ENCODE assay signal across 20 mouse cellular contexts in the genomic region with DNA sequence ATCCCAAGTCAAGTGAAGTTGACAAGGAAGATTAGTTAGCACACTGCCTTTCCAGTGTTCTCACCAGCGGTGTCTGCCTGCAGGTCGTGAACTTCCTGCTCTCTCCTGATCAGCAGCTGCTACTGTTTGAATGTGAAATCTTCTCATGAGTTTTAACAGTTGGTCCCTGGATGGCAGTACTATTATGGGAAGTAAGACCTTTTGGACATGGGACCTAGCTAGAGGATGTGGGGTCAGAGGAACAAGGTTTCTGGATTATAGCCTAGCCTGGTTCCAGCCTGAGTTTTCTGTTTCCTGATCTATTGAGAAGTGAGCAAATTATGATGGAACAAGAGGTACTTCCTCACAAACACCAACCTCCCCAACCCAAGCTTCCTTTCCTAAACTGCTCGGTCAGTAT.
DNase-seq lines count a peak whose midpoint lies in the region; ATAC-seq and TF ChIP-seq lines count a peak whose summit lies in the region.
"Had no signal": no experiment of that assay in that cellular context is flagged by ENCODE, and none has a peak within 500 bp of the region (broad histone marks: within the 10 kb centered on the region; RNA-seq: fewer than 3 reads in every experiment).

No protein-coding gene starts in this region.

- H3K27me3 ChIP-seq in liver, embryonic 14.5 days (ENCODE audit: control insufficient read depth, insufficient read depth, low read length) = no peaks in the 10 kb centered on the region
- H3K27me3 ChIP-seq in limb, embryonic 10.5 days (ENCODE audit: low read depth, poor library complexity, severe bottlenecking) = no peaks in the 10 kb centered on the region
- H3K27me3 ChIP-seq: embryonic facial prominence, embryonic 13.5 days; forebrain, embryonic 12.5 days; heart, embryonic 15.5 days; hindbrain, embryonic 15.5 days had no signal

- ATAC-seq in liver, embryonic 14.5 days (ENCODE audit: insufficient read depth) = peak; percentile 18; the same call in 1 of the 2 replicates
- ATAC-seq in hematopoietic stem cell, adult 5-6 weeks (replicated peaks in 1 of 2; ENCODE audit: insufficient read depth in 1 of 2, low FRiP score in 2 of 2, low TSS enrichment in 1 of 2, low read depth in 1 of 2, poor library complexity in 2 of 2, severe bottlenecking in 2 of 2) = peak; percentile 33 to 38; a peak in 2 of 4 replicates
- ATAC-seq: forebrain, embryonic 16.5 days; intestine, embryonic 16.5 days had no signal

- no peaks in the 10 kb centered on the region for H3K9me3 ChIP-seq in liver, embryonic 14.5 days (ENCODE audit: control insufficient read depth, low read length)
- no peaks in the 10 kb centered on the region for H3K9me3 ChIP-seq in limb, embryonic 10.5 days (replicated peaks)
- H3K9me3 ChIP-seq: embryonic facial prominence, embryonic 13.5 days; forebrain, embryonic 12.5 days; G1E; heart, embryonic 15.5 days; hindbrain, embryonic 15.5 days had no signal

- no peak for TF ChIP-seq POLR2A in bone marrow macrophage, adult 2 months (IDR thresholded peaks at IDR 0.05; ENCODE audit: borderline replicate concordance, low read depth, low read length)

- no peak for DNase-seq in liver, embryonic 14.5 days (ENCODE audit: low read depth in 3 of 3, low spot score in 3 of 3)
- DNase-seq in liver = no peak
- no peak for DNase-seq in cerebellum, adult 18-20 months
- DNase-seq in limb, embryonic 10.5 days (ENCODE audit: low spot score) = no peak
- no peak for DNase-seq in cerebellum, adult 9-10 months
- DNase-seq: adrenal gland, postnatal 10 days; cerebellum, adult 2 months; cerebellum, postnatal 25 days; gastrocnemius, postnatal 10 days; heart, postnatal 14 days had no signal

- H3K4me2 ChIP-seq in liver, embryonic 14.5 days (ENCODE audit: low read depth) = no peak overlapping the region
- H3K4me2 ChIP-seq: embryonic facial prominence, embryonic 13.5 days; forebrain, embryonic 12.5 days; heart, embryonic 11.5 days; heart, embryonic 15.5 days; hindbrain, embryonic 15.5 days had no signal

- no peak for TF ChIP-seq CTCF in liver, embryonic 14.5 days (IDR thresholded peaks at IDR 0.05; ENCODE audit: low read depth)
- TF ChIP-seq CTCF in bone marrow macrophage, adult 2 months (IDR thresholded peaks at IDR 0.05; ENCODE audit: low read depth, low read length) = no peak

- no peaks in the 10 kb centered on the region for H3K36me3 ChIP-seq in liver, embryonic 14.5 days (replicated peaks; ENCODE audit: control insufficient read depth, insufficient read depth, low read depth)
- no peaks in the 10 kb centered on the region for H3K36me3 ChIP-seq in limb, embryonic 10.5 days
- H3K36me3 ChIP-seq: embryonic facial prominence, embryonic 13.5 days; forebrain, embryonic 12.5 days; G1E; heart, embryonic 15.5 days; hindbrain, embryonic 15.5 days had no signal

- 35% methylated on average over 3 of the region's 3 CpGs for WGBS in liver, embryonic 14.5 days (ENCODE audit: insufficient replicate concordance)
- WGBS in limb, embryonic 10.5 days = 81% methylated on average over 3 of the region's 3 CpGs

- no peak for TF ChIP-seq EP300 in liver, embryonic 14.5 days (IDR thresholded peaks at IDR 0.05; ENCODE audit: low read depth)

- no peak overlapping the region for H3K9ac ChIP-seq in liver, embryonic 14.5 days (replicated peaks)
- H3K9ac ChIP-seq: embryonic facial prominence, embryonic 13.5 days; forebrain, embryonic 12.5 days; heart, embryonic 15.5 days; hindbrain, embryonic 15.5 days had no signal

- 0 out of 4 replicates have a peak, but pooled peaks cover 0 to 7% of the 10 kb centered on the region in 2 experiments for H3K4me1 ChIP-seq in liver, embryonic 14.5 days (replicated peaks; ENCODE audit: control insufficient read depth in 2 of 2, insufficient read depth in 2 of 2, low read length in 1 of 2)
- H3K4me1 ChIP-seq in bone marrow macrophage, adult 2 months (ENCODE audit: control insufficient read depth, insufficient read depth, low read length) = peaks cover 28% of the 10 kb centered on the region
- no peaks in the 10 kb centered on the region for H3K4me1 ChIP-seq in limb, embryonic 10.5 days
- H3K4me1 ChIP-seq: embryonic facial prominence, embryonic 13.5 days; forebrain, embryonic 12.5 days; heart, embryonic 15.5 days; hindbrain, embryonic 15.5 days had no signal

- no peak overlapping the region for H3K27ac ChIP-seq in liver, embryonic 14.5 days
- H3K27ac ChIP-seq in bone marrow macrophage, adult 2 months (ENCODE audit: insufficient read depth, low read depth, low read length) = peak overlapping the region; percentile 90
- H3K27ac ChIP-seq in limb, embryonic 10.5 days = no peak overlapping the region
- H3K27ac ChIP-seq: embryonic facial prominence, embryonic 13.5 days; forebrain, embryonic 12.5 days; heart, embryonic 15.5 days; hindbrain, embryonic 15.5 days had no signal

- no peak overlapping the region for H3K4me3 ChIP-seq in liver, embryonic 14.5 days (ENCODE audit: insufficient read depth in 1 of 2, low read depth in 2 of 2, low read length in 2 of 2)
- H3K4me3 ChIP-seq in bone marrow macrophage, adult 2 months (ENCODE audit: insufficient read depth, low read length) = no peak overlapping the region
- no peak overlapping the region for H3K4me3 ChIP-seq in limb, embryonic 10.5 days
- H3K4me3 ChIP-seq: embryonic facial prominence, embryonic 13.5 days; forebrain, embryonic 12.5 days; heart, embryonic 15.5 days; hindbrain, embryonic 15.5 days had no signal
